Mouse (Mus musculus): ENCODE data around the gene Mto1.

GRCm38 (mm10) chr9:78473588-78473987 lies 25.6 kb downstream of the Mto1 start:
- TF ChIP-seq GATA1 (IDR thresholded peaks at IDR 0.05; ENCODE audit: low read length), result no peak
- no peak for TF ChIP-seq TAL1 (IDR thresholded peaks at IDR 0.05; ENCODE audit: low read length)

Measured in erythroblast, embryonic 14.5 days (primary cell).